Mouse (Mus musculus): ENCODE results near the gene Pam. TPM values are rescaled to one million over a fixed set of nuclear protein-coding genes. Genes with fewer than 3 reads are reported as not detected.

The Pam gene
- polyA plus RNA-seq, 1 experiment from 2014 or later: 23.8 TPM

DNA sequence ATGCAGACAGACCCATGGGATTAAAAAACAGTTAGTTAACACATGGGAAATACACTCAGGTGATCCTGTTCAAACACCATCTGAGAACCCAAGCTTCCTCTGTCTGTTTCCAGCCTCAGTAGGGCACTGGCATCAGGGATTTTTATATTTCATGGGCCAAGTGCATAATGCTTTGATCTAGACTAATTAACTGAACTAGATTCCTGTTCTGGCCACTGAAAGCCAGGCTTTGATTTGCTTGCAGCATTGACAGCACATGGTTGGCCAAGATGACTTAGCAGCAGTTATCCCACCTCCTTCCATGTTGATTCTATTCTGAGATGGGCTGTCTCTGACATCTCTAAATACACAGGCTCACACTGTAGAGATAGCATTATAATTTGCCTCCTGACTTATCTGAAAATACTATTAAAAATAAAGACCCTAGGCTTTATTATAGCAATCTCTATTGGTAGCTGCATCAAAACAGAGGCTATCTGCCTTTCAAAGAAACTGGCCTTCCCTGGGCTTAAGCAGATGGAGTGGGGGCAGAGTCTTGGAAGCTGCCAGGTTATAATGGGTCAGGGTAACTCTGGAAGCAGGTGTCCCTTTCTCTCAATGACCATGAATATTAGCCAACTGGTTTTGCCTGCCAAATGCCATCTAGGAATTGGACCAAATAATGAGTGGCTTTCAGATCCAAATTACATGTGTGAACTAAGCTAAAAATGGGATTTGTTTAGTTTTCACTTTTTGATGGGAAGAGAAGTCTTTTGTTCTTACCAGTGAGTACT is 252.0 kb downstream of the Pam start:
- no peak for ATAC-seq (ENCODE audit: low FRiP score)

DNA sequence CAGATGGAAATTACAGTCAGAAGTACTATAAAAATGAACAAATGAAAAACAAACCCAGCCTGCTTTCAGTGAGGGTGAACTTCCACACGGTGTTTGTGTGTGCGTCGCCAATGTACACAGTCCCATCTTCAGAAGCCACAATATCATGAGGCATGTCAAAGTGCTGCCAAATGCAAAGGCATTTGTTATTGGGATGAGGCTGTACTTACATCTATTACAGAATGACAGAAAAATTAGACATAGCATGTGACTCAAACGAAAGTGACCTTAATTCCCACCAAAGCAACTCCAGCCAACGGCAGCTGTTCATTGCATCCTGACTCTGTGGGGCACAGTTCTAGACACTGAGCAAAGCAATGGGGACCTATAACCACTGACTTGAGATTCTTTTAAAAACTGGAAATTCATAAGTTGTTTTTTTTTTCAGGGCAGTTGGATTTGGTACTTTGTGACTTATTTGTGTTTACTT is 261.1 kb downstream of the Pam start:
- no peaks in the 10 kb centered on the region for H3K9me3 ChIP-seq (ENCODE audit: control insufficient read depth, low read length)
- H3K9ac ChIP-seq (ENCODE audit: low read depth, low read length): no peak overlapping the region
- no peaks in the 10 kb centered on the region for H3K27me3 ChIP-seq (ENCODE audit: control insufficient read depth, insufficient read depth, low read length)
- no peaks in the 10 kb centered on the region for H3K36me3 ChIP-seq (ENCODE audit: control insufficient read depth, insufficient read depth, low read length)
- DNase-seq (ENCODE audit: low spot score): no peak
- no peak for ATAC-seq (ENCODE audit: low FRiP score)
- H3K4me2 ChIP-seq (replicated peaks; ENCODE audit: low read depth, low read length): no peak overlapping the region
- no peaks in the 10 kb centered on the region for H3K4me1 ChIP-seq (replicated peaks; ENCODE audit: control insufficient read depth, insufficient read depth, low read length)
- WGBS: 92% methylated on average over 5 of the region's 5 CpGs
- no peak overlapping the region for H3K4me3 ChIP-seq (ENCODE audit: low read depth, low read length)
- H3K27ac ChIP-seq (ENCODE audit: low read depth, low read length): no peak overlapping the region

More for the DNA sequence above, 252.0 kb downstream of the Pam start:
- H3K27ac ChIP-seq (ENCODE audit: low read depth, low read length): no peak overlapping the region
- DNase-seq (ENCODE audit: low spot score): no peak
- H3K36me3 ChIP-seq (ENCODE audit: control insufficient read depth, insufficient read depth, low read length): no peaks in the 10 kb centered on the region
- H3K4me3 ChIP-seq (ENCODE audit: low read depth, low read length): no peak overlapping the region
- no peaks in the 10 kb centered on the region for H3K9me3 ChIP-seq (ENCODE audit: control insufficient read depth, low read length)
- no peak overlapping the region for H3K4me2 ChIP-seq (replicated peaks; ENCODE audit: low read depth, low read length)
- no peaks in the 10 kb centered on the region; the same call in 1 of the 2 replicates for H3K4me1 ChIP-seq (replicated peaks; ENCODE audit: control insufficient read depth, insufficient read depth, low read length)
- no peaks in the 10 kb centered on the region for H3K27me3 ChIP-seq (ENCODE audit: control insufficient read depth, insufficient read depth, low read length)
- no peak overlapping the region for H3K9ac ChIP-seq (ENCODE audit: low read depth, low read length)

DNA sequence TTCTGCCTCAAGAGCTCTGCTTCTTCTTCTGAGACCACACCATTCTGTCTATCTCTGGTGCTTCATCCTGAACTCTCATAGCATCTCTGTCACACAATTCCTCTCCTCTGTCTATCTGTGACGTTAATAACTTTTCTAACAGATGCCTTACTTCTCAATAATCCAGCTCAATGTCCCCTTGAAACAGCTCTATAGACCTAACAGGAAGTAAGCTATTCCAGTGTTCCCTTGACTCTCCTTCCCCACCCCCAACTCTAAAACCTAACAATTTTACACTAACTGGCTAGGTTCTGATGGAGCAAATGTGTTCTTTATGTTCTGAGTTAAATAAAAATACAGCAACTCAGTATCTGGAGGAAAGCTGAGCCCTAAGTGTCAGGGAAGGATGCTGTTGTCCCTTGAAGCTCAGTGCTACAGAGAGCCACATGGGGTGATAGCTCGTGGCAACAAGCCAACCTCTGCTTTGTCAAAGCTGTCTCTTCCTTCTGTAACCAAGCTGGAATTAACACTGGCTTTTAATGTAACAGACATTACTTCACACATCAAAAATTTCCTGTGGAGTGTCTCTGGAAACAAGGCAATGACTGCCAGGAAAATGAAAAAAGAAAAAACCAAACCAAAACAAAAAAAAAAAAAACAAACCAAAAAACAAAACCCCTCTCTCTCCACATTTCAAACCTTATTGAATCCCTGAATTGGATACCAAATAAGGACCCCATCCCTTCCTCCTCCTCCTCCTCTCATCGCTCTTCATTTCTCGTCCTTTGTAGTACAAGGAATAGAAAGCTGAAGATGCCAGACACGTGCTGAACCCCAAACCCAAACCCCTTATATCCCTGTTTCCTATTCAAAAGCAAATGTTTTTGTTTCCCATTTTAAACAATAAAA is 261.7 kb downstream of the Pam start:
- Histone ChIP-seq H3K4me3 (ENCODE audit: low read depth, low read length) (no peak overlapping the region), H3K4me2 (replicated peaks; ENCODE audit: low read depth, low read length) (no peak overlapping the region), H3K27ac (ENCODE audit: low read depth, low read length) (no peak overlapping the region), H3K9ac (ENCODE audit: low read depth, low read length) (no peak overlapping the region), H3K9me3 (ENCODE audit: control insufficient read depth, low read length) (no peaks in the 10 kb centered on the region), H3K36me3 (ENCODE audit: control insufficient read depth, insufficient read depth, low read length) (no peaks in the 10 kb centered on the region), H3K4me1 (replicated peaks; ENCODE audit: control insufficient read depth, insufficient read depth, low read length) (no peaks in the 10 kb centered on the region), H3K27me3 (ENCODE audit: control insufficient read depth, insufficient read depth, low read length) (no peaks in the 10 kb centered on the region)
- no peak for ATAC-seq (ENCODE audit: low FRiP score)
- no peak for DNase-seq (ENCODE audit: low spot score)
- 78% methylated on average over 5 of the region's 5 CpGs for WGBS

DNA sequence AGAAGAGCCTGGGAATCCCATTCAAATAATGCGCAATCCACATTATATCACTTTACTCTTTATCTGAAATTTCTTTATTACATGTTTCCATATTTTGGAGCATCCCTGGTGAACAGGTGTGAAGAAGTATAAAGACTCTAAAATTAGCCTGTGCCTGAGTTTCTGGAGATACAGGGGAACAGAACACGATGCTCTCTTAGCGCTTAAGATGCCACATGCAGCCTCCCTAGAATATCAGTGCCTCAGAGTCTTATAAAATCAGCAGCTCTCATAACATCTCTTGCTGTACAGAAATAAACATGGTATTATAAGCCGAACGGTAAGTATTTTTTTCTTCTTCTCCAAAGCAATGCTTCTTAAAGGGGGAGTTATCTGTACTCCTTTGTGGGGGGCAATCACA is 267.4 kb downstream of the Pam start:
- no peaks in the 10 kb centered on the region for H3K36me3 ChIP-seq (ENCODE audit: control insufficient read depth, insufficient read depth, low read length)
- no peaks in the 10 kb centered on the region for H3K27me3 ChIP-seq (ENCODE audit: control insufficient read depth, insufficient read depth, low read length)
- H3K4me2 ChIP-seq (replicated peaks; ENCODE audit: low read depth, low read length): no peak overlapping the region
- H3K4me1 ChIP-seq (replicated peaks; ENCODE audit: control insufficient read depth, insufficient read depth, low read length): no peaks in the 10 kb centered on the region
- H3K9me3 ChIP-seq (ENCODE audit: control insufficient read depth, low read length): no peaks in the 10 kb centered on the region
- ATAC-seq (ENCODE audit: low FRiP score) (no peak), DNase-seq (ENCODE audit: low spot score) (no peak)
- no peak overlapping the region for H3K9ac ChIP-seq (ENCODE audit: low read depth, low read length)
- H3K27ac ChIP-seq (ENCODE audit: low read depth, low read length): no peak overlapping the region
- WGBS: 98% methylated on average over 5 of the region's 5 CpGs
- H3K4me3 ChIP-seq (ENCODE audit: low read depth, low read length): no peak overlapping the region

DNA sequence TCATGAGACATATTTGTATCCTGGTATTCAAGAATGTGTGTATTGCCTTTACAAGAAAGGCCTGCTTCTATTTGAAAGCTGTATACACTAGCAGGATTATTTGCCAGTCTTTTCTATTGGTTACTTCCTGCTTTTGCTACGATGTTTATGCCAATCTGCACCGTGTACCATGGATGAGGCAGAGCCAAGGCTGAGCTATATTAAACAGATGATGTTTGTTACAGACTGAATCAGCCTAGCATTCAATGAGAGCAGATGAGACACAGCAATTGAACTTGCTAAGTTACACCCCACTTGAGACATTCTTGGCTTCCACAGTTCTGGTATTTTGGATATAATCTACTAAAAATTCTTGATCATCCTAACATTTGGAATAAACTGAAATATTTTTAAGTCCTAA is 267.9 kb downstream of the Pam start:
- ATAC-seq (ENCODE audit: low FRiP score): no peak
- DNase-seq (ENCODE audit: low spot score): no peak
- no peak overlapping the region for H3K27ac ChIP-seq (ENCODE audit: low read depth, low read length)
- H3K4me3 ChIP-seq (ENCODE audit: low read depth, low read length): no peak overlapping the region
- H3K4me1 ChIP-seq (replicated peaks; ENCODE audit: control insufficient read depth, insufficient read depth, low read length): no peaks in the 10 kb centered on the region
- no peak overlapping the region for H3K9ac ChIP-seq (ENCODE audit: low read depth, low read length)
- H3K27me3 ChIP-seq (ENCODE audit: control insufficient read depth, insufficient read depth, low read length): no peaks in the 10 kb centered on the region
- H3K4me2 ChIP-seq (replicated peaks; ENCODE audit: low read depth, low read length): no peak overlapping the region
- 90% methylated on average over 2 of the region's 2 CpGs for WGBS
- no peaks in the 10 kb centered on the region for H3K9me3 ChIP-seq (ENCODE audit: control insufficient read depth, low read length)
- H3K36me3 ChIP-seq (ENCODE audit: control insufficient read depth, insufficient read depth, low read length): no peaks in the 10 kb centered on the region

DNA sequence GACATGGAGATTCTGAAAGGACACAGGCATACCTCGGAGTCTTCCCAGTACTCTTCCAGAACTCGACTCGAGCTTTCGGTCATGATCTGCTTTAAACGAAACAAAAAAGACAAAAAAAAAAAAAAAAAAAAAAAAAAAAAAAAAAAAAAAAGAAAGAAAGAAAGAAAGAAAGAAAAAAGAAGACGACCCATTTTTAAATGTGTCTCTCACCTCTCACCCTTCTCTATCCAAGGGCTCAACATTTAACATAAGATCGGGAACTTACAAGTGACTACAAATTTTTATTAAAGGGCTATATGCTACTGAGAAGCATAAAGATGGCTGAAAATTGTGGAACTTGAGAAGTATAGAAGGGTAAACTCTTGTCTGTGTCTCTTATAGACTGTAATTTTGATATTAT is 272.5 kb downstream of the Pam start:
- no peaks in the 10 kb centered on the region for H3K27me3 ChIP-seq (ENCODE audit: control insufficient read depth, insufficient read depth, low read length)
- H3K4me1 ChIP-seq (replicated peaks; ENCODE audit: control insufficient read depth, insufficient read depth, low read length): no peaks in the 10 kb centered on the region
- no peaks in the 10 kb centered on the region for H3K9me3 ChIP-seq (ENCODE audit: control insufficient read depth, low read length)
- DNase-seq (ENCODE audit: low spot score) (no peak), ATAC-seq (ENCODE audit: low FRiP score) (no peak)
- H3K9ac ChIP-seq (ENCODE audit: low read depth, low read length): no peak overlapping the region
- WGBS: 94% methylated on average over 7 of the region's 7 CpGs
- no peak overlapping the region for H3K27ac ChIP-seq (ENCODE audit: low read depth, low read length)
- H3K4me2 ChIP-seq (replicated peaks; ENCODE audit: low read depth, low read length): no peak overlapping the region
- H3K36me3 ChIP-seq (ENCODE audit: control insufficient read depth, insufficient read depth, low read length): no peaks in the 10 kb centered on the region
- H3K4me3 ChIP-seq (ENCODE audit: low read depth, low read length): no peak overlapping the region

DNA sequence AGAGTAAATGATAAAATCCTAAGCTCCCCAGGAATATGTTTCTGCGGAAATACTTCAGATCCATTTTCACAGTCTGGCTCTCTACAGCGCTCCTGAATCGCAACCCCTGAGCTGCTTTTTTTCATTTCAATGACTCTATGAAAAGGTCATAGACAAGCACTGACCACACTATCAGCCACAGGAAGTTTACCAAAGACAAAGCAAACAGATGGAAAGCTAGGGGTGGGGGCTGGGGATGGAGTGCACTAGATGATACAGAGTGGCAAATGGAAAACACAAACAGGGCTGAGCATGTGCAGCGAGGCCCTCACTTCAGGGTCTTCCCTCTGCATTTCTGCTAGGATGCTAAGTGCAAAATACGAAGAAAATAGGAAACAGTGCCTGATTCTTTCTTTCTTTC is 273.2 kb downstream of the Pam start:
- WGBS: 83% methylated on average over 5 of the region's 5 CpGs
- DNase-seq (ENCODE audit: low spot score): no peak
- Histone ChIP-seq H3K27ac (ENCODE audit: low read depth, low read length) (no peak overlapping the region), H3K4me1 (replicated peaks; ENCODE audit: control insufficient read depth, insufficient read depth, low read length) (no peaks in the 10 kb centered on the region), H3K9ac (ENCODE audit: low read depth, low read length) (no peak overlapping the region), H3K4me3 (ENCODE audit: low read depth, low read length) (no peak overlapping the region), H3K4me2 (replicated peaks; ENCODE audit: low read depth, low read length) (no peak overlapping the region), H3K9me3 (ENCODE audit: control insufficient read depth, low read length) (no peaks in the 10 kb centered on the region), H3K27me3 (ENCODE audit: control insufficient read depth, insufficient read depth, low read length) (no peaks in the 10 kb centered on the region), H3K36me3 (ENCODE audit: control insufficient read depth, insufficient read depth, low read length) (no peaks in the 10 kb centered on the region)
- ATAC-seq (ENCODE audit: low FRiP score): no peak

DNA sequence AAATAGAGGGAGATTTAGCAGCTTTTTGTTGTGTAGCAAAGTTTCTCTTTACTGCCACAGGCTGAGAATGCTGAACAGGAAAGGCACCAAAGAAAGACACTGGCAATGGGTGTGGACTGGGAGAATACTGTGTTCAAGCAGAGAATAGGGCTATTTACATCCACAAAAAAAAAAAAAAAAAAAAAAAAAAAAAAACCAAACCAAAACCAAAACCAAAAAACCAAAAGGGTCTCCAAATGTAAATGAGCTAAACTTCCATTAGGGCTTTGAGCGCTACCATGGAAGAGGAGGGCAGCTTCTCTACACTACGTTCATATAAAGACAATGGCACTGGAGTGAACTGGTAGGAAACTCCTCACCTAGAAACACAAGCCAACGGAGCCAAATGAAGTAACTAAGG is 274.2 kb downstream of the Pam start:
- 90% methylated on average over 3 of the region's 3 CpGs for WGBS
- no peaks in the 10 kb centered on the region for H3K9me3 ChIP-seq (ENCODE audit: control insufficient read depth, low read length)
- H3K4me1 ChIP-seq (replicated peaks; ENCODE audit: control insufficient read depth, insufficient read depth, low read length): no peaks in the 10 kb centered on the region
- H3K27me3 ChIP-seq (ENCODE audit: control insufficient read depth, insufficient read depth, low read length): no peaks in the 10 kb centered on the region
- H3K9ac ChIP-seq (ENCODE audit: low read depth, low read length): no peak overlapping the region
- H3K36me3 ChIP-seq (ENCODE audit: control insufficient read depth, insufficient read depth, low read length): no peaks in the 10 kb centered on the region
- DNase-seq (ENCODE audit: low spot score): no peak
- no peak overlapping the region for H3K4me2 ChIP-seq (replicated peaks; ENCODE audit: low read depth, low read length)
- H3K27ac ChIP-seq (ENCODE audit: low read depth, low read length): no peak overlapping the region
- no peak overlapping the region for H3K4me3 ChIP-seq (ENCODE audit: low read depth, low read length)
- no peak for ATAC-seq (ENCODE audit: low FRiP score)
